ENCODE assay signal across 34 mouse cellular contexts in the genomic region with DNA sequence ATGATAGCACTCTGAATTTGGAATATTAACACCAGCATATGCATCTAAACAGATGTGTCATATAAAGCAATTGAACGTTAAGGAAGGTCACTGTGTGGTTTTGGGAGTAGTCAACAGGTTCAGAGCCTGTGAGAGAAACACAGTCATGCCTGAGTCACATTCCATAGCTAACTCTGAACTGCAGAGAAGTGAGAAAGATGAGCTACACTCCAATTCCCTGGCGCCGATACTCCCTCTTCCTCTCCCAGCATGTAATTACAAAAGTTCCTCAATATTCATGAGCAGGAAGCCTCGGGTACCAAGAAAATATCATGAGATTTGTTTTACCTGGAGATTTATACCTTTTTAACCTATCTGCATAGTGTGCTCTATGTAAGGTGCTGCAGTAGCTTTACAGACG.
"Had no signal": no experiment of that assay in that cellular context is flagged by ENCODE, and none has a peak within 500 bp of the region (broad histone marks: within the 10 kb centered on the region; RNA-seq: fewer than 3 reads in every experiment).

No protein-coding gene starts in this region.

- H3K4me1 ChIP-seq: heart, embryonic 10.5 days; heart, embryonic 12.5 days; heart, embryonic 13.5 days; heart, embryonic 15.5 days; hindbrain, embryonic 10.5 days; hindbrain, embryonic 12.5 days; hindbrain, embryonic 13.5 days; hindbrain, embryonic 15.5 days; intestine, embryonic 15.5 days; kidney, embryonic 15.5 days had no signal

- H3K36me3 ChIP-seq: heart, embryonic 10.5 days; heart, embryonic 12.5 days; heart, embryonic 13.5 days; heart, embryonic 15.5 days; hindbrain, embryonic 10.5 days; hindbrain, embryonic 12.5 days; hindbrain, embryonic 13.5 days; hindbrain, embryonic 15.5 days; intestine, embryonic 15.5 days; kidney, embryonic 15.5 days had no signal

- ATAC-seq: hindbrain, embryonic 16.5 days; hindbrain, postnatal 0 days; inflammation-experienced regulatory T-cells, adult 6 months; intestine, embryonic 15.5 days; intestine, embryonic 16.5 days; intestine, postnatal 0 days had no signal

- H3K4me3 ChIP-seq: heart, embryonic 10.5 days; heart, embryonic 12.5 days; heart, embryonic 13.5 days; heart, embryonic 15.5 days; hindbrain, embryonic 10.5 days; hindbrain, embryonic 12.5 days; hindbrain, embryonic 13.5 days; hindbrain, embryonic 15.5 days; intestine, embryonic 15.5 days; kidney, embryonic 15.5 days; layer of hippocampus, adult 2 months; left cerebral cortex, adult 2 months had no signal

- H3K27ac ChIP-seq: heart, embryonic 10.5 days; heart, embryonic 13.5 days; heart, embryonic 15.5 days; hindbrain, embryonic 10.5 days; hindbrain, embryonic 12.5 days; hindbrain, embryonic 13.5 days; hindbrain, embryonic 14.5 days; hindbrain, embryonic 15.5 days; hindbrain, postnatal 0 days; intestine, embryonic 15.5 days; kidney, embryonic 15.5 days; layer of hippocampus, adult 2 months; left cerebral cortex, adult 2 months had no signal

- H3K27me3 ChIP-seq: heart, embryonic 12.5 days; heart, embryonic 13.5 days; heart, embryonic 15.5 days; hindbrain, embryonic 12.5 days; hindbrain, embryonic 13.5 days; hindbrain, embryonic 15.5 days; intestine, embryonic 15.5 days; kidney, embryonic 15.5 days had no signal

- H3K9ac ChIP-seq: heart, embryonic 12.5 days; heart, embryonic 13.5 days; heart, embryonic 15.5 days; hindbrain, embryonic 12.5 days; hindbrain, embryonic 13.5 days; hindbrain, embryonic 14.5 days; hindbrain, embryonic 15.5 days; intestine, embryonic 15.5 days; kidney, embryonic 15.5 days had no signal

- DNase-seq: heart, postnatal 10 days; heart, postnatal 14 days; heart, postnatal 36 days; heart, postnatal 4 days; kidney, adult 11 months; kidney, adult 18-20 months; kidney, adult 8-10 months; kidney, adult 9 months; kidney, postnatal 10 days; kidney, postnatal 14 days; kidney, postnatal 25 days; kidney, postnatal 36 days; kidney, postnatal 4 days; layer of hippocampus, adult 9-11 months; layer of hippocampus, postnatal 36 days had no signal

- H3K4me2 ChIP-seq: heart, embryonic 11.5 days; heart, embryonic 12.5 days; heart, embryonic 13.5 days; heart, embryonic 15.5 days; hindbrain, embryonic 12.5 days; hindbrain, embryonic 13.5 days; hindbrain, embryonic 14.5 days; hindbrain, embryonic 15.5 days; intestine, embryonic 15.5 days; kidney, embryonic 15.5 days had no signal

- H3K9me3 ChIP-seq: heart, embryonic 10.5 days; heart, embryonic 12.5 days; heart, embryonic 13.5 days; heart, embryonic 15.5 days; hindbrain, embryonic 10.5 days; hindbrain, embryonic 12.5 days; hindbrain, embryonic 13.5 days; hindbrain, embryonic 15.5 days; intestine, embryonic 15.5 days; kidney, embryonic 15.5 days had no signal
